Mouse (Mus musculus) lung, embryonic 14.5 days (tissue): ENCODE data around the gene Neu4. TPM values are rescaled to one million over a fixed set of nuclear protein-coding genes. Genes with fewer than 3 reads are reported as not detected.
"Not testable (repeated sequence)": the region's sequence is repeated elsewhere in the genome, so short reads cannot be mapped to it uniquely, and the experiment has no call there.

Experiments used
- ATAC-seq: fragments of 200-750 bp; cut with Nextera tagmentation; 2 replicates; pipeline ENCODE4 v1.8.0; 2017; ENCODE audit warnings: mild to moderate bottlenecking, moderate TSS enrichment, moderate library complexity; ENCODE audit not compliant: insufficient read depth
- DNase-seq: peaks from one replicate; pipeline ENCODE4 v3.0.0-alpha.2; 2015
- H3K27ac ChIP-seq: fragments of 300-500 bp; sonication (generic); 2 replicates; pipeline ENCODE4 v1.5.1; 2014; ENCODE audit warnings: low read depth, mild to moderate bottlenecking, moderate library complexity
- H3K27me3 ChIP-seq: fragments of 300-500 bp; sonication (generic); 2 replicates; pipeline ENCODE4 v1.6.1; 2014; ENCODE audit warnings: low read length, control low read depth; ENCODE audit not compliant: insufficient read depth
- H3K36me3 ChIP-seq: fragments of 300-500 bp; sonication (generic); 2 replicates; pipeline ENCODE4 v1.6.1; 2014; ENCODE audit warnings: control low read depth; ENCODE audit not compliant: insufficient read depth
- H3K4me1 ChIP-seq: fragments of 300-500 bp; sonication (generic); 2 replicates; pipeline ENCODE4 v1.6.1; 2014; ENCODE audit warnings: antibody characterized with exemption, control low read depth; ENCODE audit not compliant: insufficient read depth
- H3K4me2 ChIP-seq: fragments of 300-500 bp; sonication (generic); 2 replicates; pipeline ENCODE4 v1.6.1; 2014; ENCODE audit warnings: mild to moderate bottlenecking
- H3K4me3 ChIP-seq: fragments of 300-500 bp; sonication (generic); 2 replicates; pipeline ENCODE4 v1.5.1; 2014; ENCODE audit warnings: low read depth, low read length
- H3K9ac ChIP-seq: fragments of 300-500 bp; sonication (generic); 2 replicates; pipeline ENCODE4 v1.6.1; 2014
- H3K9me3 ChIP-seq: fragments of 300-500 bp; sonication (generic); 2 replicates; pipeline ENCODE4 v1.6.1; 2016; ENCODE audit warnings: low read depth, low read length, control low read depth
- CTCF ChIP-seq: IDR thresholded peaks from 2 replicates; pipeline ENCODE4 v1.5.1; 2016; ENCODE audit warnings: antibody characterized with exemption, low read depth
- WGBS: fragments of 180-500 bp; shearing (Covaris S2); extraction: QIAGEN DNeasy Blood & Tissue Kit; methylation state at CpG from one replicate; pipeline ENCODE4 v1.1.7; 2014; 5-methylcytosine and 5-hydroxymethylcytosine counted together
- polyA plus RNA-seq: library from polyadenylated mRNA; unstranded; fragments of >200 nt; fragmentation: Nextera tagmentation; extraction: Ambion mirVana; gene quantifications from 2 replicates; pipeline ENCODE4 v1.2.1, GENCODE M21; 2014

Neu4 gene
- polyA plus RNA-seq: not detected in 2 replicates

DNA sequence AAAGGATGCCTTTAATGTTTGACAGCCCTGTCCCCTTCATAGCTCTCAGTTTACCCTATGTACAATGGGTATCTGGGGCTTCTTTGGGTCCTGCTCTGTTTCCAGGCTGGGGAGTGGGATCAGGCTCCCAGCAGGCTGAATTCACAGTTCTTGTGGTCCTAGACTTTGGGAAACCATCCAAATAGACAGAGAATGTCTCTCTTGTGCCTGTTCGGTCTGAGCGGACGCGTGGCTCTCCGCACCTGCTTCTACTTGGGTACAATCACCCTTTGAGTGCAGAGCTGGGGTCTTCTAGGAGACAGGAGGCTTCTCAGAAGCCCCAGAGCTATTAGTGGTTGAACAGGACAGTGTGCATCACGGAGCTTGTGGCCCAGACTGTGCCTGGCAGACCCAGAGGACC is at the start of gene Neu4:
Neu4 (plus strand) TSS at position 301 of the 400 bp plus-strand sequence.
- H3K9ac ChIP-seq: no peak within 1 kb of the TSS
- H3K36me3 ChIP-seq: no peaks in the 10 kb centered on the region
- no peaks in the 10 kb centered on the region for H3K27me3 ChIP-seq
- H3K9me3 ChIP-seq: no peaks in the 10 kb centered on the region
- H3K4me2 ChIP-seq: no peak within 1 kb of the TSS
- ATAC-seq (no peak), DNase-seq (no peak)
- WGBS: 82% methylated on average over 6 of the region's 6 CpGs
- H3K4me3 ChIP-seq: no peak within 1 kb of the TSS
- TF ChIP-seq CTCF: no peak
- no peak within 1 kb of the TSS for H3K27ac ChIP-seq
- no peaks in the 10 kb centered on the region for H3K4me1 ChIP-seq

GRCm38 (mm10) chr1:93970797-93971196 is 49.5 kb upstream of the Neu4 start:
- H3K9ac ChIP-seq, H3K27me3 ChIP-seq, DNase-seq, H3K4me3 ChIP-seq, H3K4me1 ChIP-seq, H3K27ac ChIP-seq, H3K9me3 ChIP-seq, H3K36me3 ChIP-seq, ATAC-seq, H3K4me2 ChIP-seq: not testable (repeated sequence)
- WGBS: no CpG with 5 or more reads among the region's 4 CpGs

DNA sequence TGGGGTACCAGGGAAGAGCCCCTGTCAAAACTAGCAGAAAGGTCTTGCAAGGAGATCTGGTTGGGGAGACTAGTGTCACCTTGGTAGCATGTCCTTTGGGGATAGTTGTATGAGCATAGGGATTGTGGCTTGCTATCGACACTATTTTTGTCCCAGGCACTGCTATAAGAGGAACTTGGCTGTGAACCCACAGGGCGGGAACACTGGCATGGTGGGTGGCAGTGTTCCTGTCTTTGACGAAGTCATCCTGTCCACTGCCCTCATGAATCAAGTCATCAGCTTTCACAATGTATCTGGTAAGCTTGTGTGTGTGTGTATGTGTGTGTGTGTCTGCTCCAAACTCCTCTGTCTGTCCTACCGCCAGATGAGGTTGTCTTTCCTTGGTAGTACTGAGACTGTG is 44.5 kb upstream of the Neu4 start:
- H3K9me3 ChIP-seq, H3K36me3 ChIP-seq, ATAC-seq, H3K4me2 ChIP-seq, H3K27me3 ChIP-seq, H3K4me1 ChIP-seq, H3K9ac ChIP-seq, DNase-seq, H3K4me3 ChIP-seq, H3K27ac ChIP-seq: not testable (repeated sequence)
- WGBS: 78% methylated on average over 1 of the region's 4 CpGs

GRCm38 (mm10) chr1:93978287-93978686 is 42.0 kb upstream of the Neu4 start:
- H3K9ac ChIP-seq, H3K4me3 ChIP-seq, DNase-seq, H3K27ac ChIP-seq, ATAC-seq, H3K4me2 ChIP-seq, H3K9me3 ChIP-seq, H3K27me3 ChIP-seq, H3K36me3 ChIP-seq, H3K4me1 ChIP-seq: not testable (repeated sequence)
- no CpG with 5 or more reads among the region's 7 CpGs for WGBS

GRCm38 (mm10) chr1:93980932-93981331 is 39.3 kb upstream of the Neu4 start:
- not testable (repeated sequence) for H3K4me2 ChIP-seq, H3K4me3 ChIP-seq, H3K4me1 ChIP-seq, DNase-seq, H3K27ac ChIP-seq, H3K9ac ChIP-seq, H3K9me3 ChIP-seq, H3K27me3 ChIP-seq, H3K36me3 ChIP-seq
- WGBS: no CpG with 5 or more reads among the region's 2 CpGs
- ATAC-seq: peak; percentile 71

GRCm38 (mm10) chr1:93986167-93986566 is 34.1 kb upstream of the Neu4 start:
- ATAC-seq: no peak
- Histone ChIP-seq H3K36me3 (no peaks in the 10 kb centered on the region), H3K4me1 (no peaks in the 10 kb centered on the region), H3K27ac (no peak overlapping the region), H3K9me3 (no peaks in the 10 kb centered on the region), H3K4me2 (no peak overlapping the region), H3K27me3 (no peaks in the 10 kb centered on the region), H3K9ac (no peak overlapping the region), H3K4me3 (no peak overlapping the region)
- WGBS: 81% methylated on average over 3 of the region's 3 CpGs
- no peak for TF ChIP-seq CTCF
- no peak for DNase-seq

DNA sequence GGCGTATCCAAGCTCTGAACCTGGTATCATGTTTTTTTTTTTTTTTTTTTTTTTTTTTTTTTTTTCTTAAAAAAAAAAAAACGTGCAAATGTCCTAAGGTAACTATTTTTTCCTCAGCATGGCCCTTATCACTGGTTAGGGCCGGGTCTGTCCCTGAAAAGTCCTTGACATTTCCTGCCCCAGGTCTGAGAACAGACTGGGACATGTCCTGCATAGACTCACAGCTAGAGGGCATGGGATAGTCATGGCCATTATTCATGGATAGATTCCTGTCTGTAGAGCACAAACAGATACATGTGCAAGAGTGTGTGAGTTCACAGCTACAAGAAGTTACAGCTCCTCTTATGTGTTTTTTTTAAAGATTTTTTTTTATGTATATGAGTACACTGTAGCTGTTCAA is 31.5 kb upstream of the Neu4 start:
- Histone ChIP-seq H3K4me3 (no peak overlapping the region), H3K27me3 (no peaks in the 10 kb centered on the region), H3K9me3 (no peaks in the 10 kb centered on the region), H3K4me2 (no peak overlapping the region), H3K9ac (no peak overlapping the region), H3K4me1 (no peaks in the 10 kb centered on the region), H3K36me3 (no peaks in the 10 kb centered on the region), H3K27ac (no peak overlapping the region)
- no peak for ATAC-seq
- 50% methylated on average over 3 of the region's 3 CpGs for WGBS
- TF ChIP-seq CTCF: no peak
- DNase-seq: no peak

GRCm38 (mm10) chr1:93990209-93990608 is 30.0 kb upstream of the Neu4 start, which contains the start of gene Gal3st2c:
Gene Gal3st2c (plus strand): TSS chr1:93990509.
- not testable (repeated sequence) for H3K36me3 ChIP-seq, H3K9me3 ChIP-seq, H3K27ac ChIP-seq, H3K4me3 ChIP-seq, H3K4me2 ChIP-seq, DNase-seq, H3K27me3 ChIP-seq, H3K9ac ChIP-seq, H3K4me1 ChIP-seq, ATAC-seq
- WGBS: 81% methylated on average over 7 of the region's 8 CpGs

GRCm38 (mm10) chr1:93991068-93991467 is 29.2 kb upstream of the Neu4 start:
- H3K27ac ChIP-seq, ATAC-seq, H3K4me2 ChIP-seq, H3K4me3 ChIP-seq, H3K9me3 ChIP-seq, H3K4me1 ChIP-seq, H3K36me3 ChIP-seq, DNase-seq, H3K27me3 ChIP-seq, H3K9ac ChIP-seq: not testable (repeated sequence)
- 85% methylated on average over 2 of the region's 2 CpGs for WGBS

DNA sequence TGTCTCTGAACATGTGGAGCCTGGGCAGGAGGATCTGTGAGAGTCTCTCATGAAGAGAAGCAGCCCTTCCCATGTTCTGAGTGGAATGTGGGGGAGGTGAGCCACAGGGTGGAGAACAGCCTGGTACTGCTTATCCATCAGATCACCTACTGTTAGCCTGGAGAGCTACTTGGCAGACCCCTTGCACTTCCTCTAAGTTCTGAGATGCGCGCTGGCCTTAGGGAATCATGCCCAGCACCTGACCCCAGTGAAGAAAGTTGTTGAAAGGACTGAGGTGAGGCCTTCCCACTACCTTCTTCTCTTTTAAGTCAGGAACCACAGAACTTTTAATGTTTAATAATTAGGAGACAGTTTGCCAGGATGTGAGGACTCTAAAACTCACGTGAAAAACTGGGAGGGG is 28.8 kb upstream of the Neu4 start:
- WGBS: 76% methylated on average over 3 of the region's 3 CpGs
- not testable (repeated sequence) for DNase-seq, H3K9ac ChIP-seq, H3K36me3 ChIP-seq, H3K4me1 ChIP-seq, H3K9me3 ChIP-seq, H3K4me2 ChIP-seq, H3K27ac ChIP-seq, ATAC-seq, H3K4me3 ChIP-seq, H3K27me3 ChIP-seq
